Mouse (Mus musculus) limb, embryonic 11.5 days (tissue): Measurements from ENCODE around the gene Pnkp. TPM values are rescaled to one million over a fixed set of nuclear protein-coding genes. Genes with fewer than 3 reads are reported as not detected.
"Not testable (repeated sequence)": the region's sequence is repeated elsewhere in the genome, so short reads cannot be mapped to it uniquely, and the experiment has no call there.

Experiments used
- ATAC-seq: fragments of 200-750 bp; cut with Nextera tagmentation; 2 replicates; pipeline ENCODE4 v1.8.0; 2017; ENCODE audit warnings: low read depth; ENCODE audit not compliant: insufficient number of reproducible peaks, low FRiP score, low TSS enrichment
- DNase-seq: peaks from one replicate; pipeline ENCODE4 v3.0.0-alpha.2; 2015; ENCODE audit warnings: low spot score
- H3K27ac ChIP-seq: fragments of 300-500 bp; sonication (generic); replicated peaks from 2 replicates; pipeline ENCODE4 v1.5.1; 2014; ENCODE audit warnings: low read depth, mild to moderate bottlenecking, low read length
- H3K27me3 ChIP-seq: fragments of 300-500 bp; sonication (generic); 2 replicates; pipeline ENCODE4 v1.6.1; 2014; ENCODE audit warnings: mild to moderate bottlenecking, low read length, mixed read lengths; ENCODE audit not compliant: control insufficient read depth, insufficient read depth
- H3K36me3 ChIP-seq: fragments of 300-500 bp; sonication (generic); 2 replicates; pipeline ENCODE4 v1.6.1; 2014; ENCODE audit warnings: mild to moderate bottlenecking, low read length, moderate library complexity, mixed read lengths; ENCODE audit not compliant: control insufficient read depth, insufficient read depth
- H3K4me1 ChIP-seq: fragments of 300-500 bp; sonication (generic); 2 replicates; pipeline ENCODE4 v1.6.1; 2014; ENCODE audit warnings: low read length, mixed read lengths; ENCODE audit not compliant: control insufficient read depth, insufficient read depth
- H3K4me2 ChIP-seq: fragments of 300-500 bp; sonication (generic); 2 replicates; pipeline ENCODE4 v1.6.1; 2014; ENCODE audit warnings: low read depth, mild to moderate bottlenecking, moderate library complexity; ENCODE audit not compliant: severe bottlenecking
- H3K4me3 ChIP-seq: fragments of 300-500 bp; sonication (generic); 2 replicates; pipeline ENCODE4 v1.5.1; 2014; ENCODE audit warnings: low read depth, low read length
- H3K9ac ChIP-seq: fragments of 300-500 bp; sonication (generic); 2 replicates; pipeline ENCODE4 v1.6.1; 2014; ENCODE audit warnings: mild to moderate bottlenecking, low read length
- H3K9me3 ChIP-seq: fragments of 300-500 bp; sonication (generic); 2 replicates; pipeline ENCODE4 v1.6.1; 2016; ENCODE audit warnings: low read length; ENCODE audit not compliant: control insufficient read depth
- WGBS: fragments of 180-500 bp; shearing (Covaris S2); extraction: QIAGEN DNeasy Blood & Tissue Kit; methylation state at CpG from one replicate; pipeline ENCODE4 v1.1.7; 2014; 5-methylcytosine and 5-hydroxymethylcytosine counted together
- polyA plus RNA-seq: library from polyadenylated mRNA; unstranded; fragments of >200 nt; fragmentation: Nextera tagmentation; extraction: Ambion mirVana; gene quantifications from 2 replicates; pipeline ENCODE4 v1.2.1, GENCODE M21; 2014

The Pnkp gene
- polyA plus RNA-seq, 1 experiment from 2014 or later, result 31.2 TPM

DNA sequence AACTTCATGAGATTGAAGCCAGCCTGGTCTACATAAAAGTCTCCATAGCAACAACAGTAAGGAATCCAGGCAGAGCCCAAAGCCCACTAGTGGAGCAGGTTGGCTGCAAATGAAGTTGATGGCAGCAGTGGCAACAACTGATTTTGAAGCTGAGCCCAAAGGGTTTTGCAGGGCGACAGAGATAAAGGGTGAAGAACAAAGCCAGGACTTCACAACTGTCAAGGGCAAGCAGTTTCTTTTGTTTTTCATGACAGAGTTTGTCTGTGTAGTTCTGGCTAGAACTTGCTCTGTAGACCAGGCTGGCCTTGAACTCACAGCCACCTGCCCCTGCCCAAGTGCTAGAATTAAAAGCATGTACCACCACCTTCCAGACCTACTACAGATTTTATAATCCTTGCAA, 14.2 kb downstream of the Pnkp start:
- Histone ChIP-seq H3K4me3 (no peak overlapping the region), H3K4me2 (no peak overlapping the region), H3K4me1 (peaks cover 22% of the 10 kb centered on the region), H3K27ac (no peak overlapping the region), H3K36me3 (peaks cover 2% of the 10 kb centered on the region; the same call in 1 of the 2 replicates), H3K27me3 (no peaks in the 10 kb centered on the region), H3K9me3 (no peaks in the 10 kb centered on the region), H3K9ac (no peak overlapping the region)
- no peak for ATAC-seq
- WGBS, result 88% methylated on average over 1 of the region's 1 CpGs
- no peak for DNase-seq

DNA sequence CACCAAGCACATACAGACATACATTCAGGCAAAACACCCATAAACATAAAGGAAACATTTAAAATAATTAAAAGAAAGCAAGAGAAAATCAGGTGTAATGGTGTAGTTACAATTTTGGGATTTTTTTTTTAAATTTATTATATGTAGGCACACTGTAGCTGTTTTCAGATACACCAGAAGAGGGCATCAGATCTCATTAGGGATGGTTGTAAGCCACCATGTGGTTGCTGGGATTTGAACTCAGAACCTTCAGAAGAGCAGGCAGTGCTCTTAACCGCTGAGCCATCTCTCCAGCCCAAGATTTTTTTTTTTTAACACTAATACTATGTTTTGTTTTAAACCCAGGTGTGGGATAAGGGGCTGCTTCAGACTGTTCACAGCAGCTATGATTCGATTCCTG, 14.8 kb downstream of the Pnkp start:
- 89% methylated on average over 2 of the region's 2 CpGs for WGBS
- H3K27ac ChIP-seq, DNase-seq: not testable (repeated sequence)

DNA sequence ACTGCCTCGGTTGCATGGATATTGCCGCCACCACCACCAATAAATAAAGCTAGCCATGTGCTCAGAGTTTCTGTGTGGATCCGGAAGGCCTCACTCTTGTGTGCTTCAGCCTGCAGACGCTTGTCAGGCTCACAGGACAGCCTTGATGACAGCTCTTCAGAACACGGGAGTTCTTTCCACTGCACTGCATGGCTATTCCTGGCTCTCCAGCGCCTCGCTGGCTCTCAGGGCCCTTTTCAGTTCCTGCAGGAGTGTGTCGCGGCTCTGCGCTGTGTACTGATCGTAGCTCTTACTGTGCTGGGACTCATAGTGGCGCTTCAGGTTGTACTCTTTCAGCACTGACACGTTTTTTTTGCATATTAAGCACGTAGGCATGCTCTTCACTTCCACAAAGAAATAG, 20.9 kb downstream of the Pnkp start:
- H3K27ac ChIP-seq, result no peak overlapping the region
- H3K4me2 ChIP-seq, result no peak overlapping the region
- no peaks in the 10 kb centered on the region for H3K4me1 ChIP-seq
- 88% methylated on average over 14 of the region's 14 CpGs for WGBS
- H3K9ac ChIP-seq, result no peak overlapping the region
- H3K9me3 ChIP-seq, result no peaks in the 10 kb centered on the region
- H3K27me3 ChIP-seq, result no peaks in the 10 kb centered on the region
- H3K4me3 ChIP-seq, result no peak overlapping the region
- no peak for ATAC-seq
- DNase-seq, result no peak
- H3K36me3 ChIP-seq, result peaks cover 28% of the 10 kb centered on the region

More for the DNA sequence above, 14.8 kb downstream of the Pnkp start:
- H3K27me3 ChIP-seq, H3K9ac ChIP-seq, ATAC-seq, H3K36me3 ChIP-seq, H3K4me3 ChIP-seq, H3K9me3 ChIP-seq, H3K4me2 ChIP-seq: not testable (repeated sequence)
- H3K4me1 ChIP-seq, result peaks cover 16% of the 10 kb centered on the region

DNA sequence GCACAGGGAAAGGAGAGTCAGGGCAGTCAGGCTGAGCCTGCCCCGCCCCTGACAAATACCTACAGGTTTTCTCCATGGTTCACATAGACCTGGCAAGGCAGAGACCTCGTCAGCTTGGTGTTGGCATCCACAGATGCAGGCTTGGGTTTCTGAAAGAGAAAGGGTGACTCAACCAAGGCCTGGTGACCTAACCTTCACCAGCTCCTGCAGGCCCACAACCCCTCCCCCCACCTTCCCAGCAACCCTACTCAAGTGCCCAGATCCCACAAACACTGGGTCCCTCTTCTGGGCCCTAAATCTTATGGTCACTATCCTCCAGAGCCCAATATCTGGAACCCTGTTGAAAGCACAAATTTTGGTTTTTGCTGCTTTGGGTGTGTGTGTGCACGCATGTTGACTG, 26.1 kb downstream of the Pnkp start:
- Histone ChIP-seq H3K9me3 (no peaks in the 10 kb centered on the region), H3K4me1 (no peaks in the 10 kb centered on the region), H3K9ac (no peak overlapping the region), H3K4me2 (no peak overlapping the region), H3K27ac (no peak overlapping the region), H3K36me3 (peaks cover 40% of the 10 kb centered on the region), H3K4me3 (no peak overlapping the region), H3K27me3 (no peaks in the 10 kb centered on the region; the same call in 1 of the 2 replicates)
- ATAC-seq (no peak), DNase-seq (no peak)
- WGBS, result 87% methylated on average over 3 of the region's 3 CpGs

DNA sequence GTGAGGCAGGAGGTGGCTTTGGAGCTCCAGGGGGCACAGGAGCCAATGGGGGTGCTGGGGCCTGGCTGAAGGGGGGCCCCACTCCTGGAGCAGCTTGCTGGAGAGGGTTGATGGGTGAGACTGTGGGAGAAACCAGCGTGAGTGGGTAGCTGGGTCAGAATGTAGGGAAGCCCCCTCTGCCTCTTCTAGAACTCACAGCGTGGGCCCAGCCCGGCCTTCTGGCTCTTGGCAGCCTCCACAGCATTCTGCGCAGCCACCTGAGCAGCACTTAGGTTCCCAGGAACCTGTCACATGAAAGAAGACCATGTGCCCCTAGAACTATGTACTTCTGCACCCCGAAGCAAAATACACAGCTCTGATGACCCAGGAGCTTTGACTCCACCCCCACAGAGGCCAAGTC, 27.7 kb downstream of the Pnkp start:
- H3K27ac ChIP-seq, result no peak overlapping the region
- H3K27me3 ChIP-seq, result no peaks in the 10 kb centered on the region; the same call in 1 of the 2 replicates
- ATAC-seq (no peak), DNase-seq (no peak)
- no peak overlapping the region; the same call in 1 of the 2 replicates for H3K4me2 ChIP-seq
- no peak overlapping the region for H3K9ac ChIP-seq
- no peak overlapping the region for H3K4me3 ChIP-seq
- no peaks in the 10 kb centered on the region for H3K9me3 ChIP-seq
- over 99% methylated on average over 5 of the region's 5 CpGs for WGBS
- H3K4me1 ChIP-seq, result no peaks in the 10 kb centered on the region
- peaks cover 42% of the 10 kb centered on the region for H3K36me3 ChIP-seq

DNA sequence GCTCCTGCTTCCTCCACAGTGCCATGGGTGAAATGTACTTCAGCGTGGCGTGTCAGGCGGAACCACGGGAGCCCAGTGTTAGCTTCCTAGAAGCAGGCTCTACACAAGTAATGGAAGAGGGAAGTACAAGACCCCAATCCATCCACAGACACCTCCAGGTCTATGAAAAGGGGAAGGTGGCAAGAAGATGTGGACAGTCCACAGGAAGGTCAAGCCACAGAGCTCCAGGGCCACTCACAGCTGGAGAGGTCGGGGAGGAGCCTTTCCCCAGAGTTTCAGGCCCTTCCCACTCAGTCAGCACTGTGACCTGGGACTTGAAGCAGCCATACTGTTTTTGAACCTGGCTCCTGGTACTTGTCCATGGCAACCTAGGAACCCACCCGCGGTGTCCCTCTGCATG, 30.0 kb downstream of the Pnkp start:
- DNase-seq (no peak), ATAC-seq (no peak)
- Histone ChIP-seq H3K4me1 (peaks cover 7% of the 10 kb centered on the region), H3K4me3 (no peak overlapping the region), H3K9ac (no peak overlapping the region), H3K27ac (no peak overlapping the region), H3K36me3 (peaks cover 22% of the 10 kb centered on the region), H3K4me2 (no peak overlapping the region), H3K27me3 (no peaks in the 10 kb centered on the region; the same call in 1 of the 2 replicates), H3K9me3 (no peaks in the 10 kb centered on the region)
- 89% methylated on average over 7 of the region's 7 CpGs for WGBS

DNA sequence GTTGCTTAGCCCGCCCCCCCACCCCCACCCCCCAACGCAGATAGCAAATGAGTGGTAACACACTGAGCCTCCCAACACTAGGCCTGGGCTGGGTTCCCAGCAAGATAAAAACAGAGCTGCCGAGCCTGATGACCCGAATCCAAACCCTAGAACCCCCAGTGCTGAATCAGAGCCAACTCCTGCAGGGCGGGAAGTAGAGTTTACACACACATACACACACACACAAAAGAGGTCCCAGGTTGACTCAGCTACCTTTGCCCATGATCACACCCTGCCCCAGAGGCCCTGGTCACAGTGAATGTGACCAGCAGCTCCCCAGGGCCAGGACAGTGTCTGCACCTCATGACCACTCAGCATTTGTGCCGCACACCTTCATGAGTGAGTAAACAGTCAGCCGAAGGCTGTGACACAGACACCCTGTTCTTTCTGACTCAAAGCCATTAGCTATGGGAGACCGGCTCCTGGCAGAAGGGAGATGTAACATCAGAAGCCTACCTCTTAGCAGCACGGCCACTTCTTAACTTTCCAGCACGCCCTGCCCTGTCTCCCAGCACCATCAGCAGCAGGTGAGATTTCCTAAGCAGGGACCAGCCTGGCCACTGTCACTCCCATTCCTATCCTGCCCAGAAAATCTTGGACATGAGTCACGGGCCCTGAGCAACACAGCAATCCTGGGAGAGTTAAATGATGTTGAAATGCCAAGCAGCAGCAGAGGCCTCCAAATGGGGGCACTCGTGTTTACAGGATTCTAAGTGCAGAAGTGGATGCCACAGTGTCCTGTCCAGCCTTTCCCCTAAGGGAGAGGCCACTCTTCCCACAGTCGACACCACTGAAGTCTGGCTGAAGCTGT, 31.5 kb downstream of the Pnkp start:
- Histone ChIP-seq H3K4me2 (no peak overlapping the region), H3K27ac (no peak overlapping the region), H3K9me3 (no peaks in the 10 kb centered on the region), H3K9ac (no peak overlapping the region), H3K27me3 (no peaks in the 10 kb centered on the region; the same call in 1 of the 2 replicates), H3K4me1 (peaks cover 10% of the 10 kb centered on the region), H3K36me3 (peaks cover 16% of the 10 kb centered on the region), H3K4me3 (no peak overlapping the region)
- ATAC-seq, result no peak
- WGBS, result 94% methylated on average over 13 of the region's 13 CpGs
- DNase-seq, result no peak

DNA sequence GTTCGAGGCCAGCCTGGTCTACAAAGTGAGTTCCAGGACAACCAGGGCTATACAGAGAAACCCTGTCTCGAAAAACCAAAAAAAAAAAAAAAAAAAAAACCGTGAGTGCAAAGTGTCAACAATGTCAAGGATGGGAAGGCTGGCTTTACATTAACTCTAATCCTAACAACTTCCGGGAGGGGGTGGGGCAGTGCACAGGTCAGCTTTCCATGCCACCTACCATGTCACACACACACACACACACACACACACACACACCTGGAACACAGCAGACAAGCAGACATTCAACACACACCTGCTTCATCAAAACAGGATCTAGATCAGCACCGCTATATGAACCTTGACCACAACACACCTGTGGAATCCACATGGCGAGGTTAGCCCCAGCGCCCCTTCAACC, 33.2 kb downstream of the Pnkp start:
- Histone ChIP-seq H3K36me3 (peaks cover 5% of the 10 kb centered on the region; the same call in 1 of the 2 replicates), H3K9me3 (no peaks in the 10 kb centered on the region), H3K4me1 (peaks cover 11% of the 10 kb centered on the region), H3K27me3 (no peaks in the 10 kb centered on the region; the same call in 1 of the 2 replicates), H3K9ac (no peak overlapping the region), H3K27ac (no peak overlapping the region), H3K4me2 (no peak overlapping the region), H3K4me3 (no peak overlapping the region)
- ATAC-seq (no peak), DNase-seq (no peak)
- 90% methylated on average over 6 of the region's 7 CpGs for WGBS
